Mouse (Mus musculus) 416B (cell line): ENCODE data around the gene Mfsd5.

ENCODE experiments used
- DNase-seq: peaks from one replicate; pipeline ENCODE4 v3.0.0; 2011; ENCODE audit warnings: low read depth

The Mfsd5 gene

DNA sequence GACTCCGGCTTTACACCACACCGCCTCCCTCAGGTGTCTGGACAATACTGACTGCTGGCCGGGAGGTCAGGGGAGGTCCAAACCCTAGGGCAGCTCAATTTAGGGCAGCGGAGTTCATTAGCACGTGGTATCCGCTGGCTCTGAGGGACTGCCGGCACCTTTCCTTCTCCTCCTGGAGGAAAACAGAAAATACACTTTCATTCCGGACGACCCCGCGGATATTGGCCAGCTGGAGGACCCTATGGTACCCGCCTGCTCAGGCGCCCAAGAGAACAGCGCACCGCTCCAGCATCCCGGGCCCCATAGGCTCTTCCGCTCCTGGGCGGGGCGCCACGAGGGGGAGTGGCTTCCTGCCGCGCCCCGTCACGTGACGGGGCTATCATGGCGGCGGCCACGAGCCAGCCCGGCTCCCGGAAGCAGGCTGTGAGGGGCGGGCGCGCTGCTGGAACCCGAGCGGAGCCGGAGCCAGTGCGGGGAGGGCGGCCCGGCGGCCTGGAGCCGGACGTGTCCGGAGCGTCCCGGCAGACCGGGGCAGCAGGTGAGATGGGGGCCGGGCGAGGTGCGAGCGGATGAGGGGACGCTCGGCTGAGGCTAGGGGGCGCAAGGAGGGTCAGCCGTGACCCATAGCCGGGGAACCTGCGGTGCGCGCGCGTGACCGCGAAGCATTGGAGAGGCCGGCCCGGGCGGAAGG is at the start of gene Mfsd5:
TSS of gene Mfsd5 (plus strand) at position 363 of the 691 bp plus-strand sequence.
- DNase-seq = peak; percentile 93

DNA sequence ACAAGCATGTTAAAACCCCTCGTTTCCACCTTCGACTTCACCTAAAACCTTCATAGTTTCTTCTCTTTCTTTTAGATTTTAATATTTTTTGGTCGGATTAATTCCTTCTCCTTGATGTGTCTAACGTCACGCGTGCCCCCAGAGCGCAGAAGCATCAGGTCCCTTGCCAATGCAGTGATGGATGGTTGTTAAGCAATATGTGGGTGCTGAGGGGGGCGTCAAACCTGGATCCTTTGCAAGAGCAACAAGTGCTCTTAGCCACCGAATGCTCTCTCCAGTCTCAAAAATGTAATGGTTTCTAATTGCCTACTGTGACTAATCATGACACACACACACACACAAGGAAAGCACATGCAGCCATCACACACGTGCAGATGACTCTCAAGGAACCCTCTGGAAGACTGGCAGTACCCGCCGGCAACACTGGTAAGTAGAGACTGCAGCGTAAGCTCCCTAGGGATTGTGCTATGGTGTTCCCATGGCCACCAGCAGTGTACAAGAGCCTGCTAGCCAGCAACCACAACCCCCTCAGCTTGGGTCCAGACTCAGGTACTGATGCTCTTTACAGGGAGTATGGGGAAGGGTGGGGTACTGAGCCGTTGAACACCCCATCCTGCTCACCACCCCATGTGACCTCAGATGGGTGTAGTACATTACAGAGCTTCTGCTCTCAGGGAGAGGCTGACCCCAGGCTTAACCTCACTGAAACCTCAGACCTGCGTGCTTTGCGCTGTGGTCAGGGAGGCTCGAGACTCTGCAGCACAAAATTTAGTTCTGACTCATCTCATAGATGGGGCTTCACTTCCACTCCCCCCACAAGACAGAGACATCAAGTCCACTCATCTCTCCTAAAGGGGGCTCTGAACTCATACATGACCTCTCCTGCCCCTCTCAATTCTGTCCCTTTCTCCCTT is 48.6 kb upstream of the Mfsd5 start:
- peak; percentile 87 for DNase-seq

DNA sequence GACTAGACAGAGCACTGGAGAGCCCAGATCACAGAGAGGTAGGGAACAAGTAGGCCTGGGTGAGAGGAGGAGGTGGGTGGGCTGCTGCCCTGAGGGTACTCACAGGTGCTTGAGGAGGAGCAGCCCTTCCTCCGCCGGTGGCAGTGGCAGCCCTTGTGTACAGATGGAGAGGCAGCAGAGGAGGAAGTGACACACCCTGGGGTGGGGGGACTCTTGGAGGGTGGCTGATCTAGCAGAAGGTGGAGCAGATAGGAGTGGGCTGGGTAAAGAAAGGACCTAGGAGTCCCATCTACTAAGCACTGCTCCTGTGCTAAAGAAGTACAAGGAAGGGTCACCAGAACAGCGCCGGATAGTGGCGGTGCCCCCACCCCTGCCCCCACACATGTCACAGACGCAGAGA is 47.5 kb upstream of the Mfsd5 start, which contains the start of gene Itgb7:
TSS of gene Itgb7 (minus strand) at position 197 of the 400 bp plus-strand sequence.
- DNase-seq = peak; percentile 71

DNA sequence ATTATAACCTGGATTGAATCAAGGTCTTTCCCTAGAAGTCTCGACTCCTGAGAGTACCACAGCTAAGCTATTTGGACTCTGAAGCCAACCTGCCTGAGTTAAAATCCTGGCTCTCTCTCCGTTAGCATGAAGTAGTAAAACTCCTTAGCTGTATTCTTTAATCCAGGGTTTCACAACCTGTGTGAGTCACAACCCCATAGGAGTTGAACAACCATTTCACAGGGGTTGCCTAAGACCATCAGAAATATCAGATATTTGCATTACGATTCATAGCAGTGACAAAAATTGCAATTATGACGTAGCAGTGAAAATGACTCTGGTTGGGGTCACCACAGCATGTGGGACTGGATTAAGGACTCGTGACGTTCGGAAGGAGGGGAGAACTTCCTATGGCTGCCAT is 46.5 kb upstream of the Mfsd5 start:
- DNase-seq = peak; percentile 82

DNA sequence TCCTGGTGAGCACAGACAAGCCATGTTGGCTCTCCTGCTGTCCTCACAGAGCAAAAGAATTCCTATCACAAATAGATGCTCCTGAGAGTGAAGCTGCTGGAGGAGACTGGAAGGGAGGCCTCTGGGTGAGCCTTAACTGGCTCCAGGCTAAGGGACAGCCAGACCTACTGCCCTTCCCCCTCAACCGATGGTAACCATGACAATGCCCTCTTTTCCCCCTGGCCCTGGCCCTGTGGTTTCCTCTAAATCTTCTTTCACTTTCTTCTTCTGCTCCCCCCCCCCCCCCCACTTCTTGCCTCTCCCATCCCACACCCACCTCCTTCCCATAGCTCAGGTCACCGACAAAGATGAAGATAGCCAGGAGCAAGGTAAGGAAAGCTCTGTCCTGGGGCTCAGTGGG is 45.4 kb upstream of the Mfsd5 start:
- peak; percentile 73 for DNase-seq

DNA sequence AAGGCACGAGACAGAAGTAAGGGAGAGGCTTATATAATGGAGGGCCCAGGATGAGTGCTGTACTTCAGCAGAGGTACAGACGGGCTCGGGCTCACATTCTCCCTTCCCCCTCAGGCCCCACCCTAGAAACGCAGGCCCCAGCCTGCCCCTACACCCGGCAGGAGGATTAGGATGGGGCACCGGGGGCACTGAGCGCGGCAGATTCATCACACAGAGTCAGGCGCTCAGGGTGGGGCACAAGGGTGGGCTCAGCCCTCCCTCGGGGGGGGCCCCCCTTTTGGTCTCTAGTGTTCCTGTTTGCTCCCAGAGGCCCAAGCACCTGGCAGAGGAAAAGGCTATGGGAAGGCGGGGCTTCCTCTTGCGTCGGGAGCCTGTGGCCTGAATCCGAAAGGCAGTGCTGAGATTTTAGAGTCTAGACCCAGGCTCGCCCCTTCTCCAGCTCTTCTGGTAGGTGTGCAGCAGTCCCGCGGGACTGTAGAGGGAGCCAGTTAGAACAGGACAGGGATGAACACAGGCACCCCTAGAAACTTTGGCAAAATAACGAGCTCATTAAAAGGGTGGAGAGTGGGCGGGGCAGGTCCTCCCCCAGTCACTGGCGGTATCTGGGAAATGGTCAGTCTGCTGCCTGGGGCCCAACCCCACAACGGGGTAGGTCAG is 43.8 kb upstream of the Mfsd5 start:
- no peak for DNase-seq

DNA sequence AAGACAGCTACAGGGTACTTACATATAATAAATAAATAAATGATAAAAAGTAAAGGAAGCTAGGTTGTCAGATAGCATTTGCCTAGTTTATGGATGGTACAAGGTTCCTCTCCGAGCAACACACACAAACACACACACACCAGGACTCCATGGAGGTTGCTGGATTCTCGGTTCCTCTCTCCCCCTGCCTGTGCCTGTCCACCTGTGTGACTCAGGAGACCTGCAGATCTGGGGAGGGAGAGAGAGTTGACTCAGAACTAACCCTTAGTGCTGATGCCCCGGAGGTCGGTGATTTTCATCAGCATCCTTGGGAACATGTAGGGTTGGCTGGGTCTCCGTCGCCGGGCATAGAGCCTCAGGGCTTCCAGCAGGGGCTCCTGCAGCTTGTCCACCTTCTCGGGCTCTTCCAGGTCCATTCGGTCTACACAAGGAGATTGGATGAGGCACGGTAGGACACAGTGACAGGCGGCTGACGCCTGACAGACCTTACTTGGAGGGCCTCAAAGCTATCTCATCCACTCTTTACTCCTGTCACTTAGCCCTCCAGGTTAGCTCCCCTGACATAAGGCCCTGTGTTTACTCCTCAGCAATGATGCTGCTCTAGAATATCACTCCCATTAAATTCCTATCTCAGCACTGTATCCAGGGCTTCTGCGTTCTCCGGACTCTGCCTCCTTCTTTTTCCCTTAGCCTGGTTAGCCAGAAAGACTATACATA is 40.6 kb upstream of the Mfsd5 start:
- no peak for DNase-seq

DNA sequence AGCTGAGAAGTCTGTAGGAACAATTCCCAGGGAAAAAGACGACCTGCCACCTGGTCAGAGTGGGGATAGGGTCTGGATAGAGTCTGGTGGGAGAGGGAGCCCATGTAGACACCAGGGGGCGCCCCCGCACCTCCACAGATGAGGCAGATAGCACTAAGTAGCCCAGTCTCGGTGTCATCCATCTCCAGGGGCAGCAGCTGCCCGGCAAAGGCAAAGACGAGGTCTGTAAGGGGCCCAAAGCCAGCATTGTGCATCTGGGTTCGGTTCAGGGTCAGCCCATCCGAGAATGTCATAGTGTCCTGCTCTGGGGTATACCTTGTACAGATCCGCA is 40.0 kb upstream of the Mfsd5 start:
- peak; percentile 82 for DNase-seq

DNA sequence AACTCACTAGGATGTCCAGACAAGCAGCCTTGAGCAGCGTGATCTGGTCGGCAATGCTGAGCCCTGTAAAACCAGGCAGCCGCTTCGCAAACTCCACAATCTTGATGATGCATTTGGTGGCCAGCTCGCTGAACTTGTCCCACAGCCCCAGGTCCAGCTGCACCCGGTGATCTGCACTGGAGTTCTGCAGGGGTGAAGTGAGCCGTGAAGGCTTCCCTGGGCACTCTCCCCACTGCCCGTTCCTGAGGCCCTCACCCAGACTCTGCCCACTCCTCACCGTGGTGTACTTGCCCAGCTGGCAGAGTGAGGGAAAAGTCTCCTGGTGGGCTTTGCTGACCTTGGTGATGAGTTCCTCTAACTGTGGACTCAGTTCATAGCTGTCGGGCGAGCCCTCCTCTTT is 39.4 kb upstream of the Mfsd5 start:
- DNase-seq = no peak

DNA sequence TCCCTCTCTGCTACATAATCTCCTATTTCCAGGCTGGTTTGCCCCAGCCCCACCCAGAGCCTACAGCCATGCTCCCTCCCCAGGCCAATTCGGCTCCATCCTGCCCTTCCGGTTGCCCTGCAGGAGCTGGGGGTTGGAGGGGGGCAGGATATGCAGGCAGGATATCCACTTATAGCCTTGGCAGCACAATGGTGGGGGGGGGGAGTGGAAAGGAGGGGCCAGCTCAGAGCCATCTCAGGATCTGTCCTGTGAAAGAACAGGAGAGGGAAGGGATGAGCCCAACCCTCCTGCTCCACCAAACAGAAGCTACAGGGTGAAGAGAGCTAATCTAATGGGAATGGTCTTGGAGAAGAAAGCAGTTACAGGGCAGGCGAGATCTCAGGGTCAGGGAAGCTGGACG is 38.6 kb upstream of the Mfsd5 start:
- peak; percentile 27 for DNase-seq

DNA sequence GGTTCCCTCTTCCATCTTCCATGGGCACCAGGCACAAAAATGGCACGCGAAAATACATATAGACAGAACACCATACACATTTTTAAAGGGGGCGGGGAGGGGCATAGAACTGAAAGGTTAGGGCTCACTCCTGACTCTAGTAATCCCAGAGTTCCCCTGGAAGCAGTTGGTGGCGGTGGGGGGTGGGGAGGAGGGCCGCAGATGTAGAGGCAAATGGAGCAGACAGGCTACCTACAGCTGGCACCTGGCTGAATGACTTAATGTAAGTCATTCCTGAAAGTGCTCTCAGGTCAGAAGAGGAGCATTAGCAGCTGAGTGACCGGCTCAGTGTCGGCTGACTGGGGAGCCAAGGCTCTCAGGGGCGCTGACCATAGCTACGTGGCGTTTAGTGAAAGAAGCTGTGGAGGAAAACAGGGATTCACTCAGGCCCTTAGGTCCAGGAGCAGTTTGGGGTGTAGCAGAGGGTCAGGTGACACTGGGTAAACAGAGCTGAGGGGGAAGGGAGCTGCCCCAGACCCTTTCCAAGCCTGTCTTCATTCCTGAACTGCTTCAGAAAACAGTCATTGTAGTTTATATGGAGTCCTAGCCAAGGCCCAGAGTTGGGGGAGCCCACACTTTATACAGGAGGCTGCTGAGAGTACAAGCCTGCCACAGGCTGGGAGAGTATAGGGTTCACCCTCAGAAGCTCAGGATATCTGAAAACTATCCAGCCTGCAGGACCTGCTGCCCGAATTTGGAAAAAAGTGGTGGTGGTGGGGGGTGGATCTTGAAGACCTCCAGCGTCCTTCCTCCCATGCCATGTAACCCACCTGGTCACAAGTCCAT is 36.6 kb upstream of the Mfsd5 start:
- DNase-seq = no peak

DNA sequence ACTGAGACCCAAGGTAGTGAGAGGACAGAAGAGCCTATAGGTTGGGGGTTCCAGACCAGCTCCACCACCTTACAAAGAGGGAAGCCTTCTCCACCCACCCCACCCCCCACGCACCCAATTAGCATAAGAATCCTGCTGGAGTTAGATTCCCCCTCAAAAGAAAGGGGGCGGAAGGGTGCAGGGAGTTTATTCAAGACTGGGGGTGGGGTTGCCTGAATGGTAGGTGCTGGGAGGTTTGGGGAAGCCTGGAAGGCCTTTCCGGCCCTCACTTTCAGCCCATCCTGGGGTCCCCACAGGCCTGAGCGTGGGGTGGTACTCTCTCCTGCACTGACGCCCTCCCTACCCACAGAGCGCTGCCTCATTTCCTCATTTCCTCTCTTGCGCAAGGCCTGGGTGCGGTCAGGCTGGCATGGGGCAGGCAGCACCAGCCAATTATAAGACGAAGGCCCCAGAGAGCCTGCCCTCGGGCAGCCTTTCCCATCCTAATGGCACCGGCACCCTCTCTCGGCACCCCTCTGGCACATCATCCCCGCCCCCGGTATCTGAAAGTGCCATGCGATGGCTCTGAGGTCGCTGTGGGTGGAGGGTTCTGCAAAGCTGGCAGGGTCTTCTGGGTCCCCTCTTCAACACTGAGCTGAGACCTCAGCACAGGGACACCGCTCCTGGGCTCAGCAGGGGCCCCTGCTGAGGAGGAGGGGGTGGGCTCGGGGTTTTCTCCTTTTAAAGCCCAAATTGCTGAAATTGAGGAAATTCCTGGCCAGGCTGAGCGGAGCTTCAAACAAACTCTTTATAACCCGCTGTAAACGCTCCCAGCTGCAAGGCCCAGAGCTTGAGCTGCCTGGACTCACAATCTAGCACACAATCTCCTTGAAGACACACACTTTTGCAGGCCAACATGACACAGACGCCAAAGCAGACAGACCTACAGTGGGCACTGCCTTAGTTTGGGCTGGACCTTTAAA is 35.7 kb upstream of the Mfsd5 start:
- peak; percentile 95 for DNase-seq

DNA sequence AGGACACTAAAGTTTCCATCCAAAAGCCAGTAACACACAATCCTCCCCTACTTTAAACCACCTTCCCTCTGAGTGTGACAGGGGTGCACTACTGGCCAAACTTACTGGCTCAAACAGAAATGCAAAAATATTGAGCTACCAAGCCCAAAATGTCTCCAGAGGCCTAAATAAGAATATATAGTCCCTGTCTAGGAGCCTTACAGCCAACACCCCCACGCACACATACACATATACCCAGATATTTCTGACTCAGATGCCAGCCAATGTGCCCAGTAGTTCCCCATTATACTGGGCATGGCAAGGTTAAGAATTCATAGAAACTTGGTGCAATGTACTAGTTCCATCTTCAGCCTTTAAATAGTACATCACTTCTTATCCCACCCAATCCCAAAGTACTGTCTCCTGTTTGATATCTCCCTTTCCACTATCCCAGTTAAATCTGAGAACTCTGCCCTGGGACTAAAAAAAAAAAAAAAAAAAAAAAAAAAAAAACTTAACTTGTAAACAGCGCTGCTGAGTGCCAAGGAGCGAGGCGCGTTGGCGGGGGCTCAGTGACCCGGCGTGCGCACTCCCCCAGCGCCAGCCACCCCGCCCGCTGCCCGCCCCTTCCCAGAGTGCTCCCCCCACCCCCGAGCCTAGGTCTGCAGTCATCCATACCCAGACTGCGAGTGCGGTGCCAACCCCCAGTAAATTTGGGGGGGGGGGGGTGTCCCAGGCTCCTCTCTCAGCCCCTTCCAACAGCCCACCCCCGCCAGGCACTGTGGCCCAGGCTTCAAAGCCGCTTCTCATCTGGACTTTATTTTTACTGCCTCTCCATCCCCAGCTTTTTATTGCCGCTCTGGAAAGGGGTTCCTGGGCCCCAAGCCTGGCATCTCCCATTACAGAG is 34.7 kb upstream of the Mfsd5 start:
- DNase-seq = peak; percentile 59

DNA sequence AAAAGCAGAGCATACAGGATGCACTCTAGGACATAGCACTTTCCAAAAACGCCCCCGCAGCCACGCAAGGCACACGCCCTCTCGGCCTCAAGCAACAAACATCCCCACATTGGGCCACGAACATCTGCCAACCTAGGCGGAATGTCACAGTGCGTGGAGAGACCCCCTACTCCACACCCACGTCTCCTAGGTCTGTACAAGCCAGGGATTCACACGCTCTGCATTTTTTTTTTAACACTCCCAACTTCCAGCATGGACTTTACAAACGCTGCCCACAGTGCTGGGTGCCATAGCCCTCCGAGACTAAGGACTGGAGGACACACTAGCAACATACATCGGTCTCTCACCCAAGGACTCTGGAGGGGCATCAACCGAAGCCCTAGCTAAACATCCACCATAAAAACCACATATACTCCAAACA is 33.8 kb upstream of the Mfsd5 start:
- DNase-seq = peak; percentile 13

DNA sequence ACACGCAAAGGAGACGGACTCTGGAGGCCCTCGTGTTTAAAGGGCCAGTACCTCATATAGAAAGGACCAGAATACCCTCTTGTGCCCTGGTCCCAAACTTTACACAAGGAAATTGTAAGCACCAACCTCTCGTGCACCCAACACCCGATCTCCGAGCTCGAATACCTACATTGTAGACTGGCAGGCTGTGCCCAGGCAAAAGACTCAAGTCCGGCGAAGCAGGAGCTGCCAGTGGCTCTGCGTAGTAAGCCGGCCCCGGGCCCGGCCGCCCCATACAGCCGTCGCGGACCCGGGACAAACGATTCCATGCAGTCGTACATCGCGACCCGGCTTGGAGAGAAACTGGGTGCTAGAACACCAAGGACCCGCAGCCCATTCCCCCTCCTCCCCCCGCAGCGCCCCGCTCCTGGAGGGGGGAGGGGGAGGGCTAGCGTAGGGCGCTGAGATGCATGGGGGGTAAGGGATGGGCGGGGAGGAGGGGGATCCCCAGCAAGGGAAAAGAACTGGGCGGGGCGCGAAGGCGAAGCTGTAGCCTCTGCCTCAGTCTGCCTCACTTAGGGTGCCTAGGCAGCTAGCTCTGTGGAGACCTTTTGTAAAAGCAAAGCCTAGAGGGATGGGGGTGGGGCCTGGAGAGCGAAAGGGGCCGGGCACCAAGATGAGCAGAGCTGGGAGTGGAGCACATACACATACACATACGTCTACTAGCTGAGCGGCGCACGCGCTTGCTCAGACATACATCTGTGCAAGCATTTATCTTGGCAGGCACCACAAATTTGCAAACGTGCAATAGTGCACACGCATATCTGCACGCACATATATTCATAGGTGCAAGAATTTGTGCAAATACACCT is 33.1 kb upstream of the Mfsd5 start:
- DNase-seq = peak; percentile 94

DNA sequence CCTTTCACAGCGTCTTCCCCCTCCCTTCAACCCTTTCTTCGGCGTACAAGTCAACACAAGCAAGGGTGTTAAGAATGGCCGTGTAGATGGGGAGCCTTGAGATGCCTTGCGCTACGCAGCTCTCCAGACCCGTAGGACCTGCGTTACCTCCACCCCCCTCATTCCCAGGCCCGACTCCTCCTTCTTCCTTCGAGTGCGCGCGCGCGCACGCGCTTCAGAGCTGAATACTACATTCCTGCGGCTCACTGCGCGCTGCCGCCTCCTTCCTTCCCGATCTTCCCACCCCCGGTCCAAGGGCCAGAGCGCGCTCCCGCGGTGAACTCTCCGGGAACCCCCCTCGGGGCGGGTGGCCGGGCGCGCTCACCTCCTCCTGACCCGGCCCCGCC is 32.4 kb upstream of the Mfsd5 start:
- peak; percentile 96 for DNase-seq

DNA sequence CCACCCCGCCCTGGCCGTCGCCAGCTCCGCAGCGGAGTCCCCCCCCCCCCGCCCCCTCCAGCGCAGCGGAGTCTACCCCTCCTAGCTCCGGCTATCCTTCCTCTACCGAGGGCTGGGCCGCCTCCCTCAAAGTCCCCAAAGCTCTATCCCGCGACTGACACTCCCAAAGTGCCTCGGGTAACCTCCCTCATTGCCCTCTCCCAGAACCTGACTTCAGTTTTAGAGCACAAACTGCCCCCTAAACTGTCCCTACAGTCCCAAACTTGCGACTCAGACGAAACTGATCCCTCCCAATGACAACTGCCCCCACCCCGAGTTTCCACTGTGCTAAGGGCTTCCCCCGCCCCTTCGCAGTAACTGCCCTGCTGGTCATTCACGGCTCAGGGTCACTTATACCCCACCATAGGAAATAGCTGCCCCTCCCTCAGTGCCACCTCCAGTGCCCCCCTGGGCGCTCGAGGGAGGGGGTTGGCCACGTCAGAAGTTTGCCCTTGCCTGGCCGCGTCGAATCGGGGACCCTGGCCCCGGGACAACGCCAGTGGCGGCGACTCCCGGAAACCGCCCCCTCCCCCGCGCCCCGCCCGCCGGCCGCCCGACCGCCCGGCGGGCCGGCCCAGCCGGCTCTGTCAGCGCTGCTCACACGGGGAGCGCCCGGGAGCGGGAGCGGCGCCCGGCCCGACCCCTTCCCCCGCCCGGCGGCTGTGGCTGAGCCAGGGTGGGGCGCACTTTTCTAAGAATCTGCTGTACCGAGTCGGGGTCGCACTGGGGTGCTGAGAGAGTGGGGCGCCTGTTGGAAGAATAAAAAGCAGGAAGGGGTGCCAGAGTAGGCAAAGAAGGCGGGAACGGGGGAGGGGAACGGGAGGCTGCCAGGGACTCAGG is 31.8 kb upstream of the Mfsd5 start:
- DNase-seq = peak; percentile 89
